8 mouse cellular contexts compared by ENCODE assay signal in the genomic region with DNA sequence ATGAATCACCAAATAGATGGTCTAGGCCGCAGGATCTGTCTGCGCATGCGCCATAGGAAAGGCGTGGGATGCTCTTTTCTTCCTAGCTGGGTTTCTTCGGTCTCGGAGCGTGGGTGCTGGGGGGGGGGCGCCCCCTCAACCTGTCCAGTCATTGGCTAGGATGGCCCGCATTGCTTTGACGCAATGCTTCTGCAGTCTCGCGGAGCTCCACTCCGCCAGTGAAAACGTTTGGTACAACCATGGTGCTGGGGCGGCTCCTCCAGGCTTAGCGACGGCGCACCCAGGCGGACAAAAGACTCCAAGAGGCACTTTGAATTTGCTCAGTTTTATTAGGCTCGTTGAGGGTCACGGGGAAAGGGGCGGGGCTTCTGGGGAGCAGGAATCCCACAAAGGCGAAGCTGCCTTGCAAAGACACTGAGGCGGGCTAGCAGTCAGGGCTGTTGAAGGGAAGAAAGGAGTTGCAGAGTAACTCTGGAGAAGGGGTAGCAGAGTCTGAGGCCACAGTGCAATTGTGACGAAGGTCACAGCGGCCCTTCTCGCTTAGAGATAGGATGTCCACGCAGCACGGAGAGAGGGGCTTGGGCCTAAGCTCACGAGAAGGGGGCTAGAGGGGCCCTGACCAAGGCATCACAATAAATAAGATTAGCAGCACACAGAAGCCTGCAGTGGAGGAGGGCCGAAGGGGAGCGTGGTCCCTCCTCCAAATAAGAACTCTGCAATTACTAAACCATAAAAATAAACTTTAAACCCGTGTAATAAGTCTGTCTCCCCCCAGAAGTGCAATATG. TPM values are rescaled to one million over a fixed set of nuclear protein-coding genes. Genes with fewer than 3 reads are reported as not detected.
DNase-seq lines count a peak whose midpoint lies in the region; ATAC-seq and TF ChIP-seq lines count a peak whose summit lies in the region.

No protein-coding gene starts in this region.

- ATAC-seq in hindbrain, postnatal 0 days: peak; percentile 99

- TF ChIP-seq CTCF in cortical plate, adult 2 months (IDR thresholded peaks at IDR 0.05; ENCODE audit: extremely low read depth, insufficient read depth, low read length): no peak
- TF ChIP-seq CTCF in gastrocnemius, adult 2 months (IDR thresholded peaks at IDR 0.05): no peak
- peak; percentile 16; the same call in 1 of the 2 replicates for TF ChIP-seq CTCF in hindbrain, postnatal 0 days (IDR thresholded peaks at IDR 0.05; ENCODE audit: low read depth)

- H3K9me3 ChIP-seq in hindbrain, postnatal 0 days (ENCODE audit: low read length): no peaks in the 10 kb centered on the region

- TF ChIP-seq POLR2A in cortical plate, adult 2 months (IDR thresholded peaks at IDR 0.05; ENCODE audit: extremely low read depth, insufficient read depth, low read length): peak; percentile 57

- 21% methylated on average over 33 of the region's 33 CpGs for WGBS in hindbrain, postnatal 0 days

- H3K27me3 ChIP-seq in hindbrain, postnatal 0 days (ENCODE audit: insufficient read depth, low read length): no peaks in the 10 kb centered on the region; the same call in 1 of the 2 replicates

- H3K4me3 ChIP-seq in cortical plate, adult 2 months (ENCODE audit: insufficient read depth, low read length): peak overlapping the region; percentile 10
- peak overlapping the region; percentile 69 for H3K4me3 ChIP-seq in gastrocnemius, adult 2 months
- H3K4me3 ChIP-seq in hindbrain, postnatal 0 days (ENCODE audit: low read length): peak overlapping the region; percentile 16; the same call in 1 of the 2 replicates

- peak overlapping the region; percentile 47 for H3K27ac ChIP-seq in cortical plate, adult 2 months (ENCODE audit: insufficient read depth, low read length)
- peak overlapping the region; percentile 89 for H3K27ac ChIP-seq in gastrocnemius, adult 2 months
- peak overlapping the region; percentile 90 for H3K27ac ChIP-seq in hindbrain, postnatal 0 days

- peaks cover 4% of the 10 kb centered on the region; the same call in 1 of the 2 replicates for H3K4me1 ChIP-seq in cortical plate, adult 2 months (ENCODE audit: control insufficient read depth, insufficient read depth, low read length)
- H3K4me1 ChIP-seq in hindbrain, postnatal 0 days (ENCODE audit: insufficient read depth, low read length): no peaks in the 10 kb centered on the region

- H3K9ac ChIP-seq in hindbrain, postnatal 0 days (replicated peaks; ENCODE audit: low read length): 0 out of 2 replicates have a peak overlapping the region, but pooled peaks have one; percentile 37

- peak; percentile 91 for DNase-seq in adipocyte (ENCODE audit: low spot score)
- DNase-seq in gastrocnemius, adult 2 months: peak; percentile 90
- DNase-seq in hindbrain, postnatal 0 days (ENCODE audit: low spot score): peak; percentile 96
- peak; percentile 82 to 85 for DNase-seq in left cerebral cortex, adult 18-20 months (ENCODE audit: low spot score in 2 of 2)
- DNase-seq in lung, postnatal 4 days: peak; percentile 90 to 96
- peak; percentile 97 for DNase-seq in retina, postnatal 1 day
- peak; percentile 80 for DNase-seq in thymus, postnatal 4 days

- H3K36me3 ChIP-seq in hindbrain, postnatal 0 days (ENCODE audit: insufficient read depth, low read length): no peaks in the 10 kb centered on the region; the same call in 1 of the 2 replicates

- intact Hi-C loops in gastrocnemius, adult 2 months (cut with DNase I): no loop called here

- peak overlapping the region; percentile 42 for H3K4me2 ChIP-seq in hindbrain, postnatal 0 days (ENCODE audit: low read depth, low read length)

RNA-seq across cellular contexts. Expression of a gene that starts 5.5 kb away (rescaled TPM):
- 163 and 184 TPM in 2 replicates for polyA plus RNA-seq in cortical plate, adult 2 months (2012; rRNA removed)
- 10 to 100 TPM; 10.7 to 14.8 TPM for total RNA-seq in gastrocnemius, adult 2 months (2021)
- total RNA-seq in hindbrain, postnatal 0 days (2014; rRNA removed): 21.3 and 27.4 TPM in 2 replicates
- polyA plus RNA-seq in hindbrain, postnatal 0 days (2015; fragmentation: Nextera tagmentation; extraction: Ambion mirVana): 46.4 and 52.0 TPM in 2 replicates
- 100 to 1,000 TPM in 1 of 2 experiments, 10 to 100 TPM in 1; 98.9 to 109 TPM for total RNA-seq in left cerebral cortex, adult 18-20 months (2021)

RNA-seq across cellular contexts. Expression of a gene that starts 9.4 kb away (rescaled TPM):
- 35.6 and 38.6 TPM in 2 replicates for polyA plus RNA-seq in cortical plate, adult 2 months (2012; rRNA removed)
- 1 to 10 TPM; 1.3 to 1.6 TPM for total RNA-seq in gastrocnemius, adult 2 months (2021)
- total RNA-seq in hindbrain, postnatal 0 days (2014; rRNA removed): 6.8 and 21.7 TPM in 2 replicates
- 21.3 and 22.7 TPM in 2 replicates for polyA plus RNA-seq in hindbrain, postnatal 0 days (2015; fragmentation: Nextera tagmentation; extraction: Ambion mirVana)
- 10 to 100 TPM; 56.0 to 60.3 TPM for total RNA-seq in left cerebral cortex, adult 18-20 months (2021)

RNA-seq across cellular contexts. Expression of a gene that starts 31.8 kb away (rescaled TPM):
- polyA plus RNA-seq in cortical plate, adult 2 months (2012; rRNA removed): 8.7 and 8.8 TPM in 2 replicates
- under 1 TPM in 1 of 2 experiments, not detected in 1; 0.39 TPM for total RNA-seq in gastrocnemius, adult 2 months (2021)
- total RNA-seq in hindbrain, postnatal 0 days (2014; rRNA removed): 28.6 and 30.1 TPM in 2 replicates
- polyA plus RNA-seq in hindbrain, postnatal 0 days (2015; fragmentation: Nextera tagmentation; extraction: Ambion mirVana): 5.4 and 6.8 TPM in 2 replicates
- total RNA-seq in left cerebral cortex, adult 18-20 months (2021): 10 to 100 TPM; 13.3 to 14.3 TPM

Comparison
In these comparisons a context has a peak if more than half of its experiments do, and no peak if none do; other contexts are left out.
1. Peak in every context shown above with its lines: DNase-seq, ATAC-seq, H3K4me3 ChIP-seq and H3K27ac ChIP-seq.
2. H3K4me3 ChIP-seq: peak in every context shown above with its lines; median percentile 69 in gastrocnemius, adult 2 months; 16 in hindbrain, postnatal 0 days; 10 in cortical plate, adult 2 months.
3. RNA of a gene that starts 31.8 kb away (total RNA-seq): 28.6 to 30.1 TPM in hindbrain, postnatal 0 days and 13.3 to 14.3 TPM in left cerebral cortex, adult 18-20 months; 0.39 TPM in gastrocnemius, adult 2 months; every median in the first group is over 10 times any median in the second.